Mouse (Mus musculus) cortical plate, adult 2 months (tissue): ENCODE data around the gene Rwdd4a. TPM values are rescaled to one million over a fixed set of nuclear protein-coding genes. Genes with fewer than 3 reads are reported as not detected.

Experiments used
- H3K27ac ChIP-seq: fragments of 200-500 bp; 2 replicates; pipeline ENCODE4 v1.5.1; 2012; ENCODE audit warnings: low read length, control low read depth, inconsistent platforms; ENCODE audit not compliant: insufficient read depth
- H3K4me1 ChIP-seq: fragments of 200-500 bp; 2 replicates; pipeline ENCODE4 v1.6.1; 2011; ENCODE audit warnings: low read length; ENCODE audit not compliant: control insufficient read depth, insufficient read depth
- H3K4me3 ChIP-seq: fragments of 200-500 bp; 2 replicates; pipeline ENCODE4 v1.5.1; 2011; ENCODE audit warnings: mild to moderate bottlenecking, low read length, control low read depth; ENCODE audit not compliant: insufficient read depth
- CTCF ChIP-seq: fragments of 200-500 bp; IDR thresholded peaks from 2 replicates; pipeline ENCODE4 v1.5.1; 2011; ENCODE audit warnings: mild to moderate bottlenecking, control low read depth, low read length; ENCODE audit not compliant: insufficient read depth; ENCODE audit errors: extremely low read depth
- POLR2A ChIP-seq: fragments of 200-500 bp; IDR thresholded peaks from 2 replicates; pipeline ENCODE4 v1.6.1; 2011; ENCODE audit warnings: mild to moderate bottlenecking, low read length, control low read depth; ENCODE audit not compliant: insufficient read depth; ENCODE audit errors: extremely low read depth
- polyA plus RNA-seq: library from polyadenylated mRNA; depleted of rRNA; stranded (reverse); fragments of >200 nt; gene quantifications from 2 replicates; pipeline ENCODE4 v1.2.3, GENCODE M21; 2012; rRNA removed

Gene Rwdd4a
- 19.7 and 21.4 TPM in 2 replicates for polyA plus RNA-seq

DNA sequence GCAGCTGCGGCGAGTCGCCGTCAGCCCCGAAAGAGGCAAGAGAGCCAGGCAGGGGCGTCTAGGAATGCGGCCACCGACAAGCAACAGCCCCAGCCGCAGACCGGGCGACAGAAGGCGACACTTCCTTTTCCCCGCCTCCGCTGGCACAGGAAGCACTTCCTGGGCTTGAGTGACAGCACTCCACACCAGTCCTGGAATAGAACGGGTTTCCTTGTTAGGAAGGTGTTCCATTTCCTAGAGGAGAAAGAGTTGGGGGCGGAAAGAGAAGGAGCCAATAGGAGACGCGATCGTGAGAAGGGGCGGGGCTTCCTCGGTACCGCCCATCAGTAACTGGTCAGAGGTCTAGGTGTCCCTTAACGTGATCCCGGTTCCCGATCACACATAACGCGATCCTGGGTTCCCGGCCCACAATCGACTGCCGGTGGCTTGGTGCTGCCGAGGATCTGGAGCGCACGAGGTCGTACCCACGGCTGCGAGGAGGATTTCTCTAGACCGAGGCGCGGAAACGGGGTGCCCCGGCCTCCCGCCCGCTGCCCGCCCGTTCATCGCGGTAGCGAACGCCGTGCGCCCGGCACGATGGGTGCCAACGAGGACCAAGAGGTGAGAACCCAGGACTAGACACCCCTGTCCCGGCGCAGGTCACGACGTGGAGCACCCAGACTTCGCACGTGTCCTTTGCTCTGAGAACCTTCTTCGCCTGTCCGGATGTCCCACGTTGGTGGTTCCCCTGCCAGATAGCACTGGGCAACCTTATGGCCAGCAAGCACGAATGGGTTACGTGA lies at the start of gene Rwdd4a, which contains the start of gene Trappc11:
TSS of gene Rwdd4a (plus strand) at position 321 of the 782 bp plus-strand sequence.
TSS of gene Trappc11 (minus strand) at position 127 of the 782 bp plus-strand sequence.
- Histone ChIP-seq H3K4me3 (peak within 1 kb of the TSS; percentile 90), H3K27ac (peak within 1 kb of the TSS; percentile 46; the same call in 1 of the 2 replicates), H3K4me1 (peaks cover 2% of the 10 kb centered on the region; the same call in 1 of the 2 replicates)
- no peak for TF ChIP-seq CTCF
- TF ChIP-seq POLR2A: peak; percentile 77

DNA sequence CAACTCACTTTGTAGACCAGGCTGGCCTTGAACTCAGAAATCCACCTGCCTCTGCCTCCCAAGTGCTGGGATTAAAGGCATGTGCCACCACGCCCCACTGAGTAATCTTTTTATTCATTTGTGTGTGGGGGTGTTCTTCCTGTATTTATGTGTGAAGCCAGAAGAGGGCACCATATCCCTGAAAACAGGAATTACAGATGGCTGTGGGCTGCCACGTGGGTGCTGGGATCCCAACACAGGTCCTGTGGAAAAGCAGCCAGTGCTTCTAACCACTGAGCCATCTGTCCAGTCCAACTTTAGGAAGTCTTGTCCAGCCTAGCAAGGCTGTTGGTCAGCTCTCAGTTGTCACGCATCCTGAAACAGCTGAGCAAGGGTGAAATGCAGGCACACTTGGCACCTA lies 46.2 kb upstream of the Rwdd4a start:
- TF ChIP-seq CTCF (no peak), POLR2A (no peak)
- H3K27ac ChIP-seq: no peak overlapping the region
- H3K4me1 ChIP-seq: no peaks in the 10 kb centered on the region
- H3K4me3 ChIP-seq: no peak overlapping the region

- TF ChIP-seq CTCF: no peak
- no peak for TF ChIP-seq POLR2A
- Histone ChIP-seq H3K4me3 (no peak overlapping the region), H3K27ac (no peak overlapping the region), H3K4me1 (no peaks in the 10 kb centered on the region)
Measured at GRCm38 (mm10) chr8:47493106-47493505, 40.4 kb upstream of the Rwdd4a start.

DNA sequence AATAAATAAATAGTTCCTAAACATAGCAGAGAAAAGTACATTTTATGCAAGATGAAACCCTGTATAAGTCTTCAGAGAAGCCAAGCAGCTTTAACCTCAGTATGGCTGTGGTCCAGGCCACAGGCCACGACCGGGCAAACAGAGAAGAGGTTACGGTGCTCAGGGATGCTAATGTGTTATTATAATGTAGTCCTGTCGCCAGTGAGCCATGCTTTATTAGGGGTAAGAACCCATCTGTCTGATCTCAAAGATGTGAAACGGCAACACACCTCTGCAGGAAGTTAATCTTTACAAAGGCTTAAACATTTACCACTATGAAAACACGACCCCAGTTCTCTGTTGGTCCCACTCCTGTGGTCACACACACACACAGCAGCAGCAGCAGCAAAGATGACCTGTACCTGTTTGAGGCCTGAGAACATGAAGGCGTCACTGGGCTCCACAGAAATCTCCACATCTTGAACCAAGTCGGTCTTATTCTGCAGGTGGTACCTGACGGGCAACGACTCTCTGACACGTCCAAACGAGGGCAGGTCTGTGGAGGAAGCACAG lies 38.8 kb upstream of the Rwdd4a start:
- Histone ChIP-seq H3K4me1 (no peaks in the 10 kb centered on the region), H3K27ac (no peak overlapping the region), H3K4me3 (no peak overlapping the region)
- TF ChIP-seq POLR2A (no peak), CTCF (no peak)

- TF ChIP-seq POLR2A: no peak
- no peak for TF ChIP-seq CTCF
- Histone ChIP-seq H3K27ac (no peak overlapping the region), H3K4me1 (no peaks in the 10 kb centered on the region), H3K4me3 (no peak overlapping the region)
Measured at GRCm38 (mm10) chr8:47495428-47495827, 38.0 kb upstream of the Rwdd4a start.

DNA sequence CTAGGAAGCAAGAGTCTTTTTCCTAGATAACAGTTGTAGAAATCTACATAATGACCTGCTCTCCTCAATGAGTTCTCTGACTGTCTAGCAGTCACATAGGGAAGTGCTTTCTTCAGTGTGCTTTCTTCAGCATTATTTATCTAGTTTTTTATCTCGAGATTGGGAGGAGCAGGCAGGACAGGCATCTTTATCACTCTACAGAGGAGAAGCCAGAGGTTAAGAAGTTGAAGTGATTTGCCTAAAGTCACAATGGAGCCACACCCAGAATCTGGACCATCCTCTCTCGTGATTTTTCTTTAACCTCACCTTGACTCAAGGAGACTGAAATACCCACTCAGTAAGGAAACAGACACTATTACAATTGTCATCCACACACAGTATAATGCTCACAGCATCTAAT lies 31.5 kb upstream of the Rwdd4a start:
- no peak for TF ChIP-seq CTCF
- no peak for TF ChIP-seq POLR2A
- H3K27ac ChIP-seq: no peak overlapping the region
- no peak overlapping the region for H3K4me3 ChIP-seq
- H3K4me1 ChIP-seq: no peaks in the 10 kb centered on the region

DNA sequence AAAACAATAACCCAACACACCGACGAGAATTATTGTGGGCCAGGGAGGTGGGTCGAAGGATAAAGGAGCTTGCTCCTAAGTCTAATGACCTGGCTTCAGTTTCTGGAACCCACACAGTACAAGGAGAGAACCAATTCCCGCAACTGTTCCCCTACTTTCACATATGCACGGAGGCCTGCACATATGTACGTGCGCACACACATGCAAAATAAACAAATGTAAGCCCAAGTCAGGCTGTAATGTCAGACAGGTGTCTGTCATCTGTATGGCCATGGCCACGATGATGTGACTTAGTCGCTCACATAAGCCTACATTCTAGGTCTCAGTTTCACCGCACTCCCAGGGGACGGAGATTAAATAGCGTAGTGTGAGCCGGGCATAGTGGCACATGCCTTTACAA lies 30.9 kb upstream of the Rwdd4a start:
- TF ChIP-seq CTCF: no peak
- TF ChIP-seq POLR2A: no peak
- Histone ChIP-seq H3K4me3 (no peak overlapping the region), H3K27ac (no peak overlapping the region), H3K4me1 (no peaks in the 10 kb centered on the region)

DNA sequence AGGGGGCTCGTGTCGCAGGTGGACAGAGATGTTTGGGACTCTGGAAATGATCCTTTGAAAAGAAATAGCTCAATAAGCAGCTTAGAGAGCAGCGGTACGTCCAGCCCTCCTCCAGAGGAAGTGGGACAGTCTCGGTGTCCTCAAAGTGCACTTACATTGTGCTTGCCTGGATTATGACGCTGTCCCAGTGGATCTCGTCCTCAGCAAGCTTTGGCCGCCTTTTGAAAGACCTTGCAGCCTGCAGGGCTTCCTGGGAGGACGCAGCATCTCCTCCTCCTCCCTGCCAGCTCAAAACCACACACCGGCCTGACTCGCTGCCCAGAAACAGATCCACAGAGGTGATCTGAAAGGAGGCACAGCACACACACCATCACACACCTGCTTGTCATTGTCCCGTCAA lies 28.0 kb upstream of the Rwdd4a start:
- TF ChIP-seq CTCF: no peak
- no peak for TF ChIP-seq POLR2A
- no peak overlapping the region for H3K27ac ChIP-seq
- no peaks in the 10 kb centered on the region for H3K4me1 ChIP-seq
- no peak overlapping the region for H3K4me3 ChIP-seq

GRCm38 (mm10) chr8:47510930-47511329 lies 22.5 kb upstream of the Rwdd4a start:
- Histone ChIP-seq H3K4me1 (no peaks in the 10 kb centered on the region), H3K27ac (no peak overlapping the region), H3K4me3 (no peak overlapping the region)
- no peak for TF ChIP-seq CTCF

- no peak for TF ChIP-seq POLR2A
- no peak for TF ChIP-seq CTCF
- Histone ChIP-seq H3K4me1 (no peaks in the 10 kb centered on the region), H3K27ac (no peak overlapping the region), H3K4me3 (no peak overlapping the region)
Measured at GRCm38 (mm10) chr8:47513601-47514000, 19.9 kb upstream of the Rwdd4a start.
